Mouse (Mus musculus) midbrain, embryonic 15.5 days (tissue): ENCODE measurements at regions not wholly inside any gene's neighbourhood (a gene's known extent, or its start where the extent isn't known, plus 50 kb on each side); places are given as distances from the start of the nearest gene placed in this dataset.

Experiments
- ATAC-seq: fragments of 200-750 bp; cut with Nextera tagmentation; replicated peaks from 2 replicates; pipeline ENCODE4 v1.8.0; 2017; ENCODE audit warnings: moderate TSS enrichment
- H3K27ac ChIP-seq: fragments of 300-500 bp; sonication (generic); 2 replicates; pipeline ENCODE4 v1.5.1; 2015; ENCODE audit warnings: mild to moderate bottlenecking, inconsistent platforms
- H3K27me3 ChIP-seq: fragments of 300-500 bp; sonication (generic); replicated peaks from 2 replicates; pipeline ENCODE4 v1.6.1; 2015; ENCODE audit warnings: inconsistent platforms
- H3K36me3 ChIP-seq: fragments of 300-500 bp; sonication (generic); replicated peaks from 2 replicates; pipeline ENCODE4 v1.6.1; 2015; ENCODE audit warnings: inconsistent platforms
- H3K4me1 ChIP-seq: fragments of 300-500 bp; sonication (generic); 2 replicates; pipeline ENCODE4 v1.6.1; 2015; ENCODE audit warnings: inconsistent platforms
- H3K4me2 ChIP-seq: fragments of 300-500 bp; sonication (generic); 2 replicates; pipeline ENCODE4 v1.6.1; 2015; ENCODE audit warnings: inconsistent platforms, mild to moderate bottlenecking, moderate library complexity
- H3K4me3 ChIP-seq: fragments of 300-500 bp; sonication (generic); 2 replicates; pipeline ENCODE4 v1.5.1; 2015; ENCODE audit warnings: mild to moderate bottlenecking, inconsistent platforms
- H3K9ac ChIP-seq: fragments of 300-500 bp; sonication (generic); 2 replicates; pipeline ENCODE4 v1.6.1; 2015; ENCODE audit warnings: mild to moderate bottlenecking, inconsistent platforms
- H3K9me3 ChIP-seq: fragments of 300-500 bp; sonication (generic); 2 replicates; pipeline ENCODE4 v1.6.1; 2016; ENCODE audit warnings: inconsistent platforms
- whole genome bisulfite sequencing: fragments of 180-500 bp; shearing (Covaris S2); methylation state at CpG from one replicate; pipeline ENCODE4 v1.1.7; 2015; ENCODE audit warnings: mixed read lengths; 5-methylcytosine and 5-hydroxymethylcytosine counted together

DNA sequence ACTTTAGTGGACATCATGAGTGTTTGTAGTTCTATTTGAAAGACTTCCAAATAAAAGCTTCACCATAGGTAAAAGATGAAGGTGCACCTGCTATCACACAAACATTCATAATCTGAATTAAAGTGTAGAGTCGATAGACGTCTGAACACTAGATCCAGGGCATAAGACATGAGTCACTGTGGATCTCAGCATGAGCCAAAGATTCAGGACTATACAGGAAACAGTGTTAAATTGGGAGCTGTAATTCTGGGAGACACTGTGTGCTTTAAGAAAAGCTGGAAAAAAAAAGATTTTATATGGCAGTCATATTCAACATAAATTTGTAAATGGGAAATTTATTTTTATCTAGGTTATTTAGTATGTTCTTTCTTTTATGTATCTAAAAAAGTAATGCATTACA lies 160.5 kb downstream of the Pdha2 start:
- 77% methylated on average over 2 of the region's 2 CpGs for WGBS

DNA sequence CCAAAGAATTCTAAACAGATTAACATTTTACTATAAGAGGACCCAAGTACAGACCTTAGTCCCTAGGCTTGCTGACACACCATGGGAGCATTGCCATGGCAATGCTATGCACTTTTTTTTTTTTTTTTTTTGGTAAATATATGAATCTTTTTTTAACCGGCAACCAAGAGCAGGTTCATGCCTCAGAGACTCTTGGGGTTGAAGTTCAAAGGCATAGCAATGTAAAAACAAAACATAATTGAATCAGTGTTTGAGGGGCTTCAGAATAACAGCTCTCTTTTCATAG lies 197.9 kb downstream of the Pdha2 start:
- H3K4me2 ChIP-seq, result no peak overlapping the region
- no peaks in the 10 kb centered on the region for H3K36me3 ChIP-seq
- H3K4me3 ChIP-seq, result no peak overlapping the region
- no peaks in the 10 kb centered on the region for H3K9me3 ChIP-seq
- no peak for ATAC-seq
- no peaks in the 10 kb centered on the region for H3K27me3 ChIP-seq
- H3K27ac ChIP-seq, result no peak overlapping the region
- no peaks in the 10 kb centered on the region for H3K4me1 ChIP-seq
- WGBS, result 55% methylated on average over 1 of the region's 1 CpGs
- H3K9ac ChIP-seq, result no peak overlapping the region

More for the DNA sequence above, 160.5 kb downstream of the Pdha2 start:
- Histone ChIP-seq H3K4me1 (no peaks in the 10 kb centered on the region), H3K36me3 (no peaks in the 10 kb centered on the region), H3K9me3 (no peaks in the 10 kb centered on the region), H3K27ac (no peak overlapping the region), H3K27me3 (no peaks in the 10 kb centered on the region), H3K9ac (no peak overlapping the region), H3K4me2 (no peak overlapping the region), H3K4me3 (no peak overlapping the region)
- ATAC-seq, result no peak

DNA sequence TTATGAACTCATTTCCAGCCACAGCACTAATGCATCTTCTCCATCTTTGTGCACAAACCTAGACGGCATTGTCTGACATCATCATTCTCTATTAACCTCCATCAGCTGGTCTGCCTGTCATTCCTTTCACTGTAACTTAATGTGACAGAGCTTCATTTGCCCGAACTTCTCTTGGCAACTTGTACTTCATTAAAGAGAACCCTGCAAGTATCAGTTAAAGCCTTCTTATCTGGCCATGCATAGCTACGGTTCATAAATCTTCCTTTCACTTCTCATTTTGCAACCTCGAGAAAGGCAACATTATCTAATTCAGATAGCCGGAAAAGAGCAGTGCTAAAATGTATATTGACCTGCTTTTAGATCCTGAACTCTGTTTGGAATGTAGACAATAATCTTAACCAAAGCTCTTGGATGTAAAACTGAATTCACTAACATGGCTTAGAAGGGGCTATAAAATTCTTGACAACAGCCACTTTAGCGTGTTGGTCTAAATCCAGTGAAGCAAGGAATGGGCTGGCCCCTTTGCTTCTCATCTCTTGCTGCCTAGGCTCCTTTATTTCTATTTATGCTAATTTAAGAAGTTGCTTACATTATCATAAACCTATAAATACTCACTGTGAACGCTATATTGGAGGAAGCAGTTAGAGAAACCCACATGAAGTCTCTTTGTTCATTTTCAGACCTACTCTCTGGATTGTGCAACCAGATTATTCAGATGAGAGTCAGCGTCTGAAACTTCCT lies 198.5 kb downstream of the Pdha2 start:
- Histone ChIP-seq H3K36me3 (no peaks in the 10 kb centered on the region), H3K4me3 (no peak overlapping the region), H3K27me3 (no peaks in the 10 kb centered on the region), H3K4me2 (no peak overlapping the region), H3K4me1 (no peaks in the 10 kb centered on the region), H3K27ac (no peak overlapping the region), H3K9ac (no peak overlapping the region), H3K9me3 (no peaks in the 10 kb centered on the region)
- WGBS, result 44% methylated on average over 8 of the region's 8 CpGs
- ATAC-seq, result no peak

GRCm38 (mm10) chr3:141012976-141013375 lies 199.2 kb downstream of the Pdha2 start:
- H3K27me3 ChIP-seq, result no peaks in the 10 kb centered on the region
- no peak overlapping the region for H3K4me3 ChIP-seq
- H3K9ac ChIP-seq, result no peak overlapping the region
- H3K9me3 ChIP-seq, result no peaks in the 10 kb centered on the region
- WGBS, result 43% methylated on average over 1 of the region's 1 CpGs
- H3K4me1 ChIP-seq, result no peaks in the 10 kb centered on the region
- H3K27ac ChIP-seq, result no peak overlapping the region
- no peaks in the 10 kb centered on the region for H3K36me3 ChIP-seq
- ATAC-seq, result no peak
- no peak overlapping the region for H3K4me2 ChIP-seq

DNA sequence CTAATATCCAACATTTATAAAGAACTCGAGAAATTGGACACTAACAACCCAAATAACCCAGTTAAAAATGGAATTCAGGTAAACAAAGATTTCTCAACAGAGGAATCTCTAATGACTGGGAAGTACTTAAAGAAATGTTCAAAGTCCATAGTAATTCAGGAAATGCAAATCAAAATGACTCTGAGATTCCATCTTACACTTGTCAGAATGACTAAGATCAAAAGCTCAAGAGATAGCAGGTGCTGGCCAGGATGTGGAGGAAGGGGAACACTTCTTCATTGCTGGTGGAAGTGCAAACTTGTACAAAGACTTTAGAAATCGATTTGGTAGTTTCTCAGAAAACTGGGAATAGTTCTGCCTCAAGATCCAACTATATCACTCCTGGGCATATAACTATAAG lies 203.4 kb downstream of the Pdha2 start:
- H3K36me3 ChIP-seq, result no peaks in the 10 kb centered on the region
- 90% methylated on average over 2 of the region's 2 CpGs for WGBS

GRCm38 (mm10) chr3:141005885-141006284 lies 206.3 kb downstream of the Pdha2 start:
- 72% methylated on average over 3 of the region's 3 CpGs for WGBS

More for the DNA sequence above, 203.4 kb downstream of the Pdha2 start:
- no peaks in the 10 kb centered on the region for H3K4me1 ChIP-seq
- no peak overlapping the region for H3K27ac ChIP-seq
- ATAC-seq, result no peak
- H3K4me2 ChIP-seq, result no peak overlapping the region
- no peak overlapping the region for H3K9ac ChIP-seq
- H3K9me3 ChIP-seq, result no peaks in the 10 kb centered on the region
- no peak overlapping the region for H3K4me3 ChIP-seq
- H3K27me3 ChIP-seq, result no peaks in the 10 kb centered on the region

DNA sequence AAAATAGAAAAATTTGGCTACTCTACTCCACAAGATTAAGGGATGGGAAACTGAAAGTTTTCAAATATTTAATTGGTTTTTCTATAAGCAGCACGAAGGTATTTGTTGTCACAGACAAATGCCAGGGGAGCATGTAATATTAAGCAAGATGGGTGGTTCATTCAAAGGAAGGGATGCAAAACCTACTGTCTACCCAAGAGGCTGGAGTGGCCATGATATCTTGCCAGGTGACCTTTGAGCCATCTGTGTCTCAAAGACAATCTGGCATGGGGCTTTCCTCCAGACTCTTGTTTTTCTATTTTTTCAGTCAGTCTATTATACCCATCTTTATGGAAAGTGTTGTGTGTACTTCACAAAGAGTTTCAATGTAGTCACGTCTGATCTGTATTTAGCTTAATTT lies 208.6 kb downstream of the Pdha2 start:
- no peak overlapping the region for H3K4me3 ChIP-seq
- H3K4me2 ChIP-seq, result no peak overlapping the region
- 81% methylated on average over 2 of the region's 2 CpGs for WGBS
- no peaks in the 10 kb centered on the region for H3K9me3 ChIP-seq
- H3K4me1 ChIP-seq, result no peaks in the 10 kb centered on the region
- no peak overlapping the region for H3K27ac ChIP-seq
- H3K36me3 ChIP-seq, result no peaks in the 10 kb centered on the region
- H3K27me3 ChIP-seq, result no peaks in the 10 kb centered on the region
- ATAC-seq, result no peak
- H3K9ac ChIP-seq, result no peak overlapping the region

More at GRCm38 (mm10) chr3:141005885-141006284, 206.3 kb downstream of the Pdha2 start:
- no peak overlapping the region for H3K9ac ChIP-seq
- no peaks in the 10 kb centered on the region for H3K27me3 ChIP-seq
- H3K4me1 ChIP-seq, result no peaks in the 10 kb centered on the region
- H3K4me2 ChIP-seq, result no peak overlapping the region
- H3K4me3 ChIP-seq, result no peak overlapping the region
- no peak overlapping the region for H3K27ac ChIP-seq
- no peaks in the 10 kb centered on the region for H3K36me3 ChIP-seq
- no peaks in the 10 kb centered on the region for H3K9me3 ChIP-seq
- no peak for ATAC-seq

DNA sequence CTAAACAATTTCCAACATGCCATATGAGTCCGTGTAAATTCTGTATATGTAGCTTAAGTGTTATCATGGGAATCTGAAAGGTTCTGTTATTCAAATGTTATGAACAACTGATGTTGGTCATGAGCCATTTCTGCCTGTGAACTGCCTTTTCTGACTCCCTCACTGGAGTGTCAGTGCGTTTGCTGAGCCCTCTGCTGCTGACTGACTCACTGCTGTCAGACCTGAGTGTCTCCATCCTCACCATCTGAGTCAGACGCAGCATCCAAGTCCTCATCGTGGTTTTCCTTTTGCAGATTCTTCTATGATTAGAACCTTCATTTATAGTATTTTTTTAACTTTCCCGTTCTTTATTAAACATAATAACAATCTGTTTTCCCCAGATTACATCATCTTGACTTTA lies 223.9 kb downstream of the Pdha2 start:
- Histone ChIP-seq H3K36me3 (no peaks in the 10 kb centered on the region), H3K27ac (no peak overlapping the region), H3K4me3 (no peak overlapping the region), H3K4me2 (no peak overlapping the region), H3K9me3 (no peaks in the 10 kb centered on the region), H3K4me1 (no peaks in the 10 kb centered on the region), H3K9ac (no peak overlapping the region), H3K27me3 (no peaks in the 10 kb centered on the region)
- WGBS, result 80% methylated on average over 5 of the region's 5 CpGs
- no peak for ATAC-seq

- WGBS, result 45% methylated on average over 6 of the region's 6 CpGs
- Histone ChIP-seq H3K36me3 (no peaks in the 10 kb centered on the region), H3K27me3 (no peaks in the 10 kb centered on the region), H3K9me3 (no peaks in the 10 kb centered on the region), H3K4me2 (no peak overlapping the region), H3K9ac (no peak overlapping the region), H3K27ac (no peak overlapping the region), H3K4me3 (no peak overlapping the region), H3K4me1 (peaks cover 3% of the 10 kb centered on the region; the same call in 1 of the 2 replicates)
- no peak for ATAC-seq
These were observed 238.6 kb downstream of the Pdha2 start for GRCm38 (mm10) chr3:140973519-140973918.

DNA sequence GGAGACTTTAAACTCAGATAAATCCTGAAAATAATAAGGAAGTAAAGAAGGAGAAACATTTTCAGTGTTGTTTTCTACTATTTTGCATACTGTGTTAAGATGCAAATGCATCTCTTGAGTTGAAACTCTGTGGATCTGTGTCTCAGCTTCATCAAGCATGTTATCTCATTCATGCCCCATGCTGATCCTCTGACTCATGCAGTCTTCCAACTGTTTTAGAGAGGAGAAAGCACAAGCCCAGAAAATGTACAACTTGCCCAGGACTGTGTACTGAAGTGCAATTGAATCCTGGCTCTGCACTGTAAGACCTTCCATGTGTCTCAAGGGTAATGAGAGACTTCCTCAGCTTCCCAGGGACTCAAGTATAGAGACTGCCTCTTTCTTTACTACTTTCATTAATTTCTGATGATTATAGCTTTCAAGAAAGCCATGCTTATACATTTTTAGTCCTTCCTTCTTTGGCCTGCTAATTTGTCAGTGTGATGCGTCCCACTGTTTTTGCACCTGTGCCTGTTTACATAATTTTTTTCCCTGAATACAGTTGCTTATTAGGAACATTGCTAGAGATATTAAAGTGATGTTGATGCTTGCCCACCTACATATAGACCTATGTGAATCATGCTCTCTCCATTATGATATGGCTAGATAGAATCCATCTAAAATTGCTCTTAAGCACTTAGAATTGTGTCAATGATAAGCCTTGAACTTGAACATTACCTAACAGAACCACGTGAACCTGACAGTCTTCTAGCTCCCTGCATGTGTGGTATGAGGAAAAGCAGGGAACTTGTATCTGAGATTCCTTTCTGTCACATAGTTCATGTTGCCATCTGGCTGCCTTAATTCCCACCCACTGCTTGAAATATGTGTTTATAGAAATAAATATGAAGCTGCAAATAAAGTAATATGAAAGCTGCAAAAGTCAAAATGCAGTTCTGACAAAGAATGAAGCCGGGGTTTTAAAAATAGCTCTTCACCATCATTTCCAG lies 242.0 kb downstream of the Pdha2 start:
- Histone ChIP-seq H3K27ac (no peak overlapping the region), H3K4me1 (peaks cover 3% of the 10 kb centered on the region; the same call in 1 of the 2 replicates), H3K4me2 (no peak overlapping the region), H3K9me3 (no peaks in the 10 kb centered on the region), H3K4me3 (no peak overlapping the region), H3K9ac (no peak overlapping the region), H3K36me3 (no peaks in the 10 kb centered on the region), H3K27me3 (no peaks in the 10 kb centered on the region)
- ATAC-seq, result no peak
- WGBS, result 82% methylated on average over 3 of the region's 3 CpGs

DNA sequence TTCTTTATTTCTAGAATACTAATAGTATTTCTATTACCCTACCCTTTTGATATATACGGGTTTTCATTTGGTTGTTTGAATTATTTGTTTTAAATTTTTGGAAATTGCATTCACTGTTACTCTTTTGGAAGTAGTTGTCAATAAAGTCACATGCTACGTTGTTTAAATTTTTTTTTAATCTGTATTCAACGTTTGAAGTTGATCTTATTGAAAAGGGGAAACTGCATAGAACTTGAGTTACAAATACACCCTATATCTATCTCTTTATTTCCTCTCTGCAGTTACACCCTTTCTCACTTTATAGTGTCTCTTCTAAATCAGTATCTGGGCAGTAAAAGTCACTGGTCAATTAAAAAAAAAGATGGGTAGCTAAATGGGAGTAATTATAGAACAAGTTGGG lies 243.6 kb downstream of the Pdha2 start:
- Histone ChIP-seq H3K4me2 (no peak overlapping the region), H3K27me3 (no peaks in the 10 kb centered on the region), H3K27ac (no peak overlapping the region), H3K4me1 (peaks cover 2% of the 10 kb centered on the region; the same call in 1 of the 2 replicates), H3K9me3 (no peaks in the 10 kb centered on the region), H3K4me3 (no peak overlapping the region), H3K36me3 (no peaks in the 10 kb centered on the region), H3K9ac (no peak overlapping the region)
- WGBS, result 77% methylated on average over 3 of the region's 3 CpGs
- ATAC-seq, result no peak

GRCm38 (mm10) chr3:140957666-140958065 lies 254.5 kb downstream of the Pdha2 start:
- no peak for ATAC-seq
- no peak overlapping the region for H3K9ac ChIP-seq
- no peaks in the 10 kb centered on the region for H3K36me3 ChIP-seq
- WGBS, result 9% methylated on average over 1 of the region's 1 CpGs
- no peak overlapping the region for H3K4me3 ChIP-seq
- H3K27me3 ChIP-seq, result no peaks in the 10 kb centered on the region
- no peaks in the 10 kb centered on the region for H3K9me3 ChIP-seq
- H3K4me1 ChIP-seq, result no peaks in the 10 kb centered on the region
- H3K4me2 ChIP-seq, result no peak overlapping the region
- no peak overlapping the region for H3K27ac ChIP-seq
